Mouse (Mus musculus) forebrain, embryonic 14.5 days (tissue): ENCODE measurements around the gene Spa17. TPM values are rescaled to one million over a fixed set of nuclear protein-coding genes. Genes with fewer than 3 reads are reported as not detected.

ENCODE experiments used
- ATAC-seq: fragments of 200-750 bp; cut with Nextera tagmentation; 2 replicates; pipeline ENCODE4 v1.8.0; 2017; ENCODE audit warnings: mild to moderate bottlenecking, moderate library complexity
- DNase-seq: peaks from one replicate; pipeline ENCODE4 v3.0.0-alpha.2; 2015; ENCODE audit warnings: low spot score
- H3K27ac ChIP-seq: fragments of 300-500 bp; sonication (generic); 2 replicates; pipeline ENCODE4 v1.5.1; 2014; ENCODE audit warnings: low read depth, mild to moderate bottlenecking, control low read depth, low read length, moderate library complexity
- H3K27me3 ChIP-seq: fragments of 300-500 bp; sonication (generic); replicated peaks from 2 replicates; pipeline ENCODE4 v1.6.1; 2014; ENCODE audit warnings: low read length, control low read depth, mixed read lengths; ENCODE audit not compliant: control insufficient read depth, insufficient read depth
- H3K36me3 ChIP-seq: fragments of 300-500 bp; sonication (generic); 2 replicates; pipeline ENCODE4 v1.6.1; 2014; ENCODE audit warnings: low read length, control low read depth; ENCODE audit not compliant: control insufficient read depth, insufficient read depth
- H3K4me1 ChIP-seq: fragments of 300-500 bp; sonication (generic); 2 replicates; pipeline ENCODE4 v1.6.1; 2014; ENCODE audit warnings: antibody characterized with exemption, low read length, control low read depth; ENCODE audit not compliant: control insufficient read depth, insufficient read depth
- H3K4me2 ChIP-seq: fragments of 300-500 bp; sonication (generic); 2 replicates; pipeline ENCODE4 v1.6.1; 2014; ENCODE audit warnings: mild to moderate bottlenecking, control low read depth, low read length
- H3K4me3 ChIP-seq: fragments of 300-500 bp; sonication (generic); 2 replicates; pipeline ENCODE4 v1.5.1; 2014; ENCODE audit warnings: low read depth, low read length, control low read depth
- H3K9ac ChIP-seq: fragments of 300-500 bp; sonication (generic); 2 replicates; pipeline ENCODE4 v1.6.1; 2014; ENCODE audit warnings: mild to moderate bottlenecking, low read length, control low read depth, moderate library complexity
- H3K9me3 ChIP-seq: fragments of 300-500 bp; sonication (generic); replicated peaks from 2 replicates; pipeline ENCODE4 v1.6.1; 2016; ENCODE audit warnings: low read length, control low read depth, mixed read lengths; ENCODE audit not compliant: control insufficient read depth
- WGBS: fragments of 180-500 bp; shearing (Covaris S2); extraction: QIAGEN DNeasy Blood & Tissue Kit; methylation state at CpG from one replicate; pipeline ENCODE4 v1.1.7; 2014; 5-methylcytosine and 5-hydroxymethylcytosine counted together
- polyA plus RNA-seq: library from polyadenylated mRNA; unstranded; fragments of >200 nt; fragmentation: Nextera tagmentation; extraction: Ambion mirVana; gene quantifications from 2 replicates; pipeline ENCODE4 v1.2.1, GENCODE M21; 2014

Spa17 gene
- polyA plus RNA-seq, 1 experiment from 2014 or later = 12.6 TPM

- no peak overlapping the region for H3K4me3 ChIP-seq
- no peaks in the 10 kb centered on the region for H3K36me3 ChIP-seq
- H3K27me3 ChIP-seq = no peaks in the 10 kb centered on the region
- no peaks in the 10 kb centered on the region for H3K4me1 ChIP-seq
- H3K4me2 ChIP-seq = no peak overlapping the region
- DNase-seq (peak; percentile 49), ATAC-seq (no peak)
- no peak overlapping the region for H3K27ac ChIP-seq
- no peak overlapping the region for H3K9ac ChIP-seq
- no peaks in the 10 kb centered on the region for H3K9me3 ChIP-seq
- WGBS = 78% methylated on average over 4 of the region's 4 CpGs
Measured at GRCm38 (mm10) chr9:37586718-37587117, 26.8 kb downstream of the Spa17 start.

GRCm38 (mm10) chr9:37583594-37583993 is 29.9 kb downstream of the Spa17 start:
- no peaks in the 10 kb centered on the region for H3K4me1 ChIP-seq
- no peak overlapping the region for H3K9ac ChIP-seq
- WGBS = 85% methylated on average over 5 of the region's 5 CpGs
- no peak overlapping the region for H3K27ac ChIP-seq
- H3K9me3 ChIP-seq = no peaks in the 10 kb centered on the region
- DNase-seq (no peak), ATAC-seq (no peak)
- no peaks in the 10 kb centered on the region for H3K27me3 ChIP-seq
- no peak overlapping the region for H3K4me3 ChIP-seq
- no peaks in the 10 kb centered on the region for H3K36me3 ChIP-seq
- H3K4me2 ChIP-seq = no peak overlapping the region

- DNase-seq (peak; percentile 62), ATAC-seq (peak; percentile 86)
- Histone ChIP-seq H3K4me1 (peaks cover 7% of the 10 kb centered on the region; the same call in 1 of the 2 replicates), H3K27me3 (no peaks in the 10 kb centered on the region), H3K9ac (peak overlapping the region; percentile 8; the same call in 1 of the 2 replicates), H3K4me3 (no peak overlapping the region), H3K9me3 (no peaks in the 10 kb centered on the region), H3K4me2 (peak overlapping the region; percentile 34), H3K27ac (peak overlapping the region; percentile 71), H3K36me3 (no peaks in the 10 kb centered on the region)
- 32% methylated on average over 14 of the region's 14 CpGs for WGBS
Measured at GRCm38 (mm10) chr9:37576436-37576930, 37.0 kb downstream of the Spa17 start.

- no peaks in the 10 kb centered on the region for H3K27me3 ChIP-seq
- DNase-seq (no peak), ATAC-seq (no peak)
- WGBS = 68% methylated on average over 3 of the region's 3 CpGs
- H3K36me3 ChIP-seq = no peaks in the 10 kb centered on the region
- H3K9ac ChIP-seq = no peak overlapping the region
- no peak overlapping the region for H3K4me2 ChIP-seq
- no peak overlapping the region for H3K4me3 ChIP-seq
- H3K4me1 ChIP-seq = peaks cover 14% of the 10 kb centered on the region; the same call in 1 of the 2 replicates
- no peak overlapping the region for H3K27ac ChIP-seq
- H3K9me3 ChIP-seq = no peaks in the 10 kb centered on the region
Measured at GRCm38 (mm10) chr9:37572204-37572876, 41.2 kb downstream of the Spa17 start.

- Histone ChIP-seq H3K4me2 (no peak overlapping the region), H3K27ac (no peak overlapping the region), H3K4me3 (no peak overlapping the region), H3K36me3 (no peaks in the 10 kb centered on the region), H3K4me1 (peaks cover 7% of the 10 kb centered on the region; the same call in 1 of the 2 replicates), H3K9ac (no peak overlapping the region), H3K9me3 (no peaks in the 10 kb centered on the region), H3K27me3 (no peaks in the 10 kb centered on the region)
- ATAC-seq (no peak), DNase-seq (no peak)
- 78% methylated on average over 2 of the region's 2 CpGs for WGBS
Measured at GRCm38 (mm10) chr9:37569231-37569835, 44.2 kb downstream of the Spa17 start.

- Histone ChIP-seq H3K27me3 (no peaks in the 10 kb centered on the region), H3K4me2 (no peak overlapping the region), H3K9me3 (no peaks in the 10 kb centered on the region), H3K27ac (no peak overlapping the region), H3K9ac (no peak overlapping the region), H3K4me3 (no peak overlapping the region), H3K36me3 (no peaks in the 10 kb centered on the region), H3K4me1 (peaks cover 7% of the 10 kb centered on the region; the same call in 1 of the 2 replicates)
- WGBS = 37% methylated on average over 4 of the region's 4 CpGs
- ATAC-seq = 0 out of 2 replicates have a peak, but pooled peaks have one; percentile 23
- no peak for DNase-seq
Measured at GRCm38 (mm10) chr9:37568605-37569214, 44.8 kb downstream of the Spa17 start.

GRCm38 (mm10) chr9:37567892-37568604 is 45.5 kb downstream of the Spa17 start:
- no peaks in the 10 kb centered on the region for H3K9me3 ChIP-seq
- no peak overlapping the region for H3K9ac ChIP-seq
- H3K27ac ChIP-seq = no peak overlapping the region
- no peaks in the 10 kb centered on the region for H3K27me3 ChIP-seq
- peaks cover 7% of the 10 kb centered on the region; the same call in 1 of the 2 replicates for H3K4me1 ChIP-seq
- 57% methylated on average over 15 of the region's 15 CpGs for WGBS
- H3K36me3 ChIP-seq = no peaks in the 10 kb centered on the region
- no peak overlapping the region for H3K4me2 ChIP-seq
- no peak overlapping the region for H3K4me3 ChIP-seq
- ATAC-seq (0 out of 2 replicates have a peak, but pooled peaks have one; percentile 20), DNase-seq (no peak)

GRCm38 (mm10) chr9:37567454-37567853 is 46.1 kb downstream of the Spa17 start:
- H3K9me3 ChIP-seq = no peaks in the 10 kb centered on the region
- H3K36me3 ChIP-seq = no peaks in the 10 kb centered on the region
- no peak overlapping the region for H3K9ac ChIP-seq
- H3K27me3 ChIP-seq = no peaks in the 10 kb centered on the region
- H3K4me2 ChIP-seq = no peak overlapping the region
- no peak overlapping the region for H3K4me3 ChIP-seq
- no peak overlapping the region for H3K27ac ChIP-seq
- H3K4me1 ChIP-seq = peaks cover 7% of the 10 kb centered on the region; the same call in 1 of the 2 replicates
- ATAC-seq = no peak
- 56% methylated on average over 5 of the region's 5 CpGs for WGBS
- DNase-seq = no peak
